Mouse (Mus musculus) lung, embryonic 15.5 days (tissue): ENCODE data around the gene Pde4d. TPM values are rescaled to one million over a fixed set of nuclear protein-coding genes. Genes with fewer than 3 reads are reported as not detected.
A peak's percentile ranks its signal among the peaks of the same experiment; 100 is the strongest.

Experiments used
- ATAC-seq: fragments of 200-750 bp; cut with Nextera tagmentation; 2 replicates; pipeline ENCODE4 v1.8.0; 2017; ENCODE audit warnings: moderate number of reproducible peaks, borderline replicate concordance; ENCODE audit not compliant: low FRiP score, low TSS enrichment; ENCODE audit errors: extremely low read depth
- H3K27ac ChIP-seq: fragments of 300-500 bp; sonication (generic); 2 replicates; pipeline ENCODE4 v1.5.1; 2015; ENCODE audit warnings: moderate library complexity, mild to moderate bottlenecking, inconsistent platforms
- H3K27me3 ChIP-seq: fragments of 300-500 bp; sonication (generic); 2 replicates; pipeline ENCODE4 v1.6.1; 2015; ENCODE audit warnings: inconsistent platforms
- H3K36me3 ChIP-seq: fragments of 300-500 bp; sonication (generic); 2 replicates; pipeline ENCODE4 v1.6.1; 2015; ENCODE audit warnings: inconsistent platforms
- H3K4me1 ChIP-seq: fragments of 300-500 bp; sonication (generic); 2 replicates; pipeline ENCODE4 v1.6.1; 2015; ENCODE audit warnings: inconsistent platforms
- H3K4me2 ChIP-seq: fragments of 300-500 bp; sonication (generic); 2 replicates; pipeline ENCODE4 v1.6.1; 2015; ENCODE audit warnings: inconsistent platforms, mild to moderate bottlenecking, moderate library complexity
- H3K4me3 ChIP-seq: fragments of 300-500 bp; sonication (generic); 2 replicates; pipeline ENCODE4 v1.5.1; 2015; ENCODE audit warnings: mild to moderate bottlenecking, inconsistent platforms
- H3K9ac ChIP-seq: fragments of 300-500 bp; sonication (generic); 2 replicates; pipeline ENCODE4 v1.6.1; 2015; ENCODE audit warnings: inconsistent platforms
- H3K9me3 ChIP-seq: fragments of 300-500 bp; sonication (generic); 2 replicates; pipeline ENCODE4 v1.6.1; 2016; ENCODE audit warnings: inconsistent platforms
- WGBS: fragments of 180-500 bp; shearing (Covaris S2); methylation state at CpG from one replicate; pipeline ENCODE4 v1.1.7; 2015; 5-methylcytosine and 5-hydroxymethylcytosine counted together
- polyA plus RNA-seq: library from polyadenylated mRNA; unstranded; fragments of >200 nt; fragmentation: Nextera tagmentation; extraction: Ambion mirVana; gene quantifications from 2 replicates; pipeline ENCODE4 v1.2.1, GENCODE M21; 2015

The Pde4d gene
- polyA plus RNA-seq, 1 experiment from 2014 or later: 18.2 TPM

DNA sequence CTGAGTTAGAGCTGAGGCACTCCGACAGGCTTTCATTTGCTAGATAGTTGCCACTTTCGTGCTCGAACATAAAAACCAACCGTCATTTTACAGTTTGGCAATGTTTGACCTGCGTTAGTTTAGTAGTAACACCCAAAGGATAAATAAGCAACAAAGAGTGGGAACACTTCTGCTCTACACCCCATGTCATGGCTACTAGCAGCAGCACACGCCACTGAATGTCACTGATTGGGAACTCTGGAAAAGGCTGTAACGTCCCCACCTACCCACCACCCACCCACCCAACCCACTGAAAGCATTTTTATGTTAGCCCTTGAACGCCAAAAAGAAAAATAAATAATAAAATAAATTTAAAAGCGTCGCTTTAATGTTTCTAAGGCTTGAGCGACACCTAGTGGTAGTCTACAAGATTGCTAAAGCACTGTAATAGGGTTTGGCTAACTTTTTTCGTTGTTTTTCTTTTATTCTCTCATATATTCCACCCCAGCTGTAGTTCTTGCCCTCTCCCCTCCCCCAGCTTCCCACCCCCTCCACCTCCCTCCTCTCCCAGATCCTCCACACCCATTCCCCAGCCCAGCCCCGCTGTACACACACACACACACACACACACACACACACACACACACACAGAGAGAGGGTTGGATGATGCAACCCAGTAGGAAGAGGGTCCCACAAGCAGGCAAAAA is 763.2 kb downstream of the Pde4d start:
- no peaks in the 10 kb centered on the region for H3K36me3 ChIP-seq
- H3K27me3 ChIP-seq: no peaks in the 10 kb centered on the region
- ATAC-seq: 0 out of 2 replicates have a peak, but pooled peaks have one; percentile 20
- H3K9me3 ChIP-seq: no peaks in the 10 kb centered on the region
- peak overlapping the region; percentile 23 for H3K4me3 ChIP-seq
- H3K27ac ChIP-seq: no peak overlapping the region
- H3K9ac ChIP-seq: no peak overlapping the region
- 19% methylated on average over 13 of the region's 13 CpGs for WGBS
- H3K4me1 ChIP-seq: peaks cover 19% of the 10 kb centered on the region
- peak overlapping the region; percentile 61 for H3K4me2 ChIP-seq

DNA sequence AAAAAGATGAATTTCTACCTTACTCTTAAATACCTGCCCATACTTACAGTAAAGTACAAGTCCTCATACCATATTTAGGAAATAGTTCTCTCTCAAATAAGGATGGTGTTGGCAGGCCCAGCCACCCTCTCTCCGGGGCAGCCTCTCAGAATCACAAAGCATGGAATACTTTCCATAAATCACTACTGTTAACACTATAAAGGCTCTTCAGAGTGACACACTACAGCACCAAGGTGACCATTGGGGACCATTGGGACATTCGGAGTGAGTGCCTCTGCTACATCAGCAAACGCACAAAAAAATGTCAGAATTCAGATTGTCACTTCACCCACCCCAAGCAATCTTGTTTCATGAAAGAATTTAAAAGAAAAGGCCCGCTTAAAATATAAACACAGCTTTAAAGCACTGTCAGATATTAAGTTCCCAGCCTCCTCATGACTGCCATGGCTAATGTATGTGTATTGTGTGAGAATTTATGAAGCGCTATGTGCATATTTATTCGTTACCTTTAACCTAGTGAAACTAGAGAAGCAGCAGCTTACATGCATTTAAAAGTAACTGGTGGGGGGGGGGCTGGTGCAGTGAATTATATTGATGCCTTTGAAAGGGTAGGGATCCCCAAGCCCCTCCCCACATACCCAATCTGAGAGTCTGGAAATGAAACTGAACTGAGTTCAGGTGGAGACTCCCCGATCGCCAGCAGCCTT is 769.4 kb downstream of the Pde4d start:
- H3K4me1 ChIP-seq: no peaks in the 10 kb centered on the region
- no peak overlapping the region for H3K9ac ChIP-seq
- H3K27ac ChIP-seq: no peak overlapping the region
- ATAC-seq: no peak
- no peaks in the 10 kb centered on the region for H3K9me3 ChIP-seq
- H3K4me3 ChIP-seq: no peak overlapping the region
- H3K4me2 ChIP-seq: no peak overlapping the region
- no peaks in the 10 kb centered on the region for H3K27me3 ChIP-seq
- 49% methylated on average over 8 of the region's 8 CpGs for WGBS
- H3K36me3 ChIP-seq: no peaks in the 10 kb centered on the region

DNA sequence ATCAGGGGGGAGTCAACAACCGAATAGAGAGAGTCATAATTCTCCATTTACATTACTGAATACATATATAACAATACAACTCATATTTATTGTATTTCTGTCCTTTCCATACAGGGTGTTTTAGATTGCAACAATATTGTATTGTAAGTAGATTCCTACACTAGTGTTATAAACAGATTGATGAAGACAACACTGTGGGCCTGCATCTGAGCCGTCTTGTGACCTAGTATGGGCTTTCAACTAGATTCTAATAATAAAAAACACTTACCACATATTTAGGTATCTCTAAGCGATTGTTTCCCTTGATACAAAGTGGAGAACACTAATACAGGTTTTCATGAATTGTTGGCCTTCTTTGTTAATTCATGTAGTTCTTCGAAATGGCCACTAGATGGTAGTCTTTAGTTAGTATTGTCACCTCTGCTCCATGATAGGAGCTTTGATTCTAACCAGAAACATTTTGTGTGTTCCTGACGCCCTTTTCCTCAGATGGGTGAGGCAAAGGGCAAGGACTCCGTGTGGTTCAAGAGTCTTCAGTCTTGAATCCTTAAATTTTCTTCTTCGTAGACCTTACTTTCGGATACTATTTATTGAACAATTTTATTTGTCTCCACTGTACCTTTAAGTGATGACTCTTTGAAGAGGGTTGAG is 779.3 kb downstream of the Pde4d start:
- no peaks in the 10 kb centered on the region for H3K27me3 ChIP-seq
- peak; percentile 69; the same call in 1 of the 2 replicates for ATAC-seq
- 15% methylated on average over 8 of the region's 8 CpGs for WGBS
- peak overlapping the region; percentile 29 for H3K4me3 ChIP-seq
- no peak overlapping the region for H3K27ac ChIP-seq
- H3K9me3 ChIP-seq: no peaks in the 10 kb centered on the region
- H3K4me1 ChIP-seq: peaks cover 16% of the 10 kb centered on the region
- peak overlapping the region; percentile 58 for H3K4me2 ChIP-seq
- H3K36me3 ChIP-seq: no peaks in the 10 kb centered on the region
- no peak overlapping the region for H3K9ac ChIP-seq

DNA sequence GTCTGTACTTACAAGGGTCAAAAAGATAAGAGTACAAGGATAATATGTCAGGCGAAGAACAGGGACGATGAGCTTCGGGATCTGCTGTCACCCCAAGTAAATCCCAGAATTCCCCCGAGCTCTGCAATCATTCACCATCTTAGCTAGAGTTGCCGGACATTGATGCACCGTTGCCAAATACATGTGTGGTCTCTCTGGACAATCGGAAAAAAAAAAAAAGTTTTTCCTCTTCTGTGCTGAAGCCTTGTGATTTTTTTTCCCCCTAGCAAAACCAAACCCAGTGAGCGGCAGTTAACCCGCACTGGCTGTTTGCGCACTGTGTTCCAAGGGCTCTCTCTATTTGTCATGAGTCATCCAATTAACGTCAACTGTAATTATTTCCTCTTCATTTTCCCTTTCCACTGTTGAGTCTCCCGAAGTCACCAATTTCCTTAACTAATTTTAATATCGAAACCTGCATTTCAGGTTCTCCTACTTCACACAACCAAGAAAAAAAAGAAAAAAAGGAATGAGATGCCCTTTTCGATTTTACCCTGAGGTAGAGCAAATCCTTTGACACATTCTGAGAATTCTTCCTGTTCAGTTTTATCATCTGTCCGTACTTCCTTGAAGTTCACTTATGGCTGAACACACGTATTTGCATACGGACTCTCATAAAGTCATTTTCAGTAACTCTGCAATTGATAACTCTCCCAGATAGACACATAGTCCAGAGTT is 780.0 kb downstream of the Pde4d start:
- H3K9ac ChIP-seq: no peak overlapping the region
- no peaks in the 10 kb centered on the region for H3K9me3 ChIP-seq
- H3K27ac ChIP-seq: peak overlapping the region; percentile 5; the same call in 1 of the 2 replicates
- H3K4me2 ChIP-seq: peak overlapping the region; percentile 58
- H3K4me1 ChIP-seq: peaks cover 16% of the 10 kb centered on the region
- peak; percentile 52; the same call in 1 of the 2 replicates for ATAC-seq
- WGBS: 15% methylated on average over 17 of the region's 17 CpGs
- peak overlapping the region; percentile 29 for H3K4me3 ChIP-seq
- H3K36me3 ChIP-seq: no peaks in the 10 kb centered on the region
- H3K27me3 ChIP-seq: no peaks in the 10 kb centered on the region

DNA sequence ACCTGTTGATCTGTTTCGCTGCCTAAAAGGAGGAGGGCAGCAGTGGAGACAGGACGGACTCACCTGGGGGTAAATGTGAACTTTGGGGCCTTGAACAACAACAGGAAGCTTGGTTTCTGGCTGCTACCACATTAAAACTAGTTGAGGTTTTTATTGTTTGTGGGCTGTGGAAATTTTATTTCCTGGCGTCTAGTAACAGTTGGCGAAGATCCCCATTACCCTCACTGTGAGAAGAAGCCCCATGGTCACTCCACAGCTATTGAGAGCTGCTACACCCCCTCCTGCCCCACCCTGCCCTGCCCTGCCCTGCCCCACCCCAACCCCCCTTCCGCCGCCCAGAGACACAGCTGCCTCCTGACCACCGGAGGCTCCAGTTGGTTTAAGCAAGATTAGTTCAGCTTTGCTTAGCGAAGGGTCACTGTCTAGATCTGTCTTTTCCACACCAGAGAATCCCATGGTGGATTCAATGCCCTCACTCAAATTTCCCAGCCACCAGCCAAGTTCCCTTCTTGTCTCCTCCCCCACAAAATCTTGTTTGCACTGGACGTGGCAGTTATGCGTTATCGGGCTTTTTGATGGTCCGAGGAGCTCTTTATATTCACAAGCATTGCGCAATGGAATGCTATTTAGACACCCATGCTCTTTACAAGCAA is 780.7 kb downstream of the Pde4d start:
- Histone ChIP-seq H3K9me3 (no peaks in the 10 kb centered on the region), H3K4me2 (peak overlapping the region; percentile 58), H3K27me3 (no peaks in the 10 kb centered on the region), H3K4me1 (peaks cover 16% of the 10 kb centered on the region), H3K4me3 (no peak overlapping the region), H3K9ac (no peak overlapping the region), H3K36me3 (no peaks in the 10 kb centered on the region), H3K27ac (peak overlapping the region; percentile 5; the same call in 1 of the 2 replicates)
- 43% methylated on average over 13 of the region's 13 CpGs for WGBS
- ATAC-seq: peak; percentile 33; the same call in 1 of the 2 replicates

DNA sequence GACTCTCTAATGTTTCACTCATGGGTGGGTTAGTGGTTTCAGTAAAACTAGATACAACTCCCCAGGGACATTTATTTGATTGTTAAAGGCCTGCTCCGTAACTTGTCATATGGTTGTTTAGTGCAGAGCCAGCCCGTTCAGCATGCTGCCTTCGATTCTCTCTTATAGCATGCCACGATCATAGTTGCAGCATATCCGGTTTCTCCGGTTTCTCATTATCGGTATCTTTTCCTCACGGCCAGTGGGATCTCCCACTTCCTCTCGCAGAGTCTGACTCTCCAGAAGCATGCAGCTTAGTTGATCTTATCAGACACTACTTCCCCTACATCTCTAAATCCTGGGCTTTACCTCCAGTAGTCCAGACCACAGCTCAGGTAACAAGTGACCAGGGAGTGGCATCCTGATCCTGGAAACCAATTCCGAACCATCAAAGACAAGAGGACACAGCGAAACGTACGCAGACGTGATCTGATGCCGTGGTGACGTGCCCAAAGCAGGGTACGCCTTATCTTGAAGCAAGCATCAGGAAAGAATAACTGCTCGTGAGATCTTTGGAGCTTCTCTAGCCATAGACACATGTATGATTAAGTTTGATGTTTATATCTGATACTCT is 782.2 kb downstream of the Pde4d start:
- no peak; the same call in 1 of the 2 replicates for ATAC-seq
- 54% methylated on average over 18 of the region's 18 CpGs for WGBS
- peak overlapping the region; percentile 22 for H3K27ac ChIP-seq

DNA sequence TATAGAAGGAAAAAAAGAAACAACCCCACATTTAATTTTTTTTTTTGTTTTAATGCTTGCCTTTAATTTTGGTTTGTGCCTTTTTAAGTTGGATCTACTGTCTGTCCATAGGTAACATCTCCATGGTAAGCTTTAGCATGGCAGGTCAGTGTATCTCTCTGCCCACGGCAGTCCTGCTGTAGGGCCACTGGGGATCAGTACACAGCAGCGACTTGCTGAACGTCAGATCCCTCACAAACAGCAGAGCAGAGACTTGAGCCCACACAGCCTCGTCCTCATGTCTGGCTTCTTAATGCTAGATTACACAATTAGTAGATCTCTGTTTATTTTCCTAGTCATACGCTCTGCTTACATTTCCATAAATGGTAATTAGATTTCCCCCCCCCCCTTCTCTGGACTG is 782.8 kb downstream of the Pde4d start:
- Histone ChIP-seq H3K27me3 (no peaks in the 10 kb centered on the region), H3K27ac (peak overlapping the region; percentile 51; the same call in 1 of the 2 replicates), H3K9me3 (no peaks in the 10 kb centered on the region), H3K4me3 (no peak overlapping the region), H3K36me3 (no peaks in the 10 kb centered on the region), H3K9ac (no peak overlapping the region), H3K4me2 (peak overlapping the region; percentile 13; the same call in 1 of the 2 replicates), H3K4me1 (peaks cover 19% of the 10 kb centered on the region)
- no peak for ATAC-seq
- 45% methylated on average over 5 of the region's 5 CpGs for whole genome bisulfite sequencing

More for the DNA sequence above, 782.2 kb downstream of the Pde4d start:
- H3K4me1 ChIP-seq: peaks cover 19% of the 10 kb centered on the region
- no peak overlapping the region for H3K9ac ChIP-seq
- peak overlapping the region; percentile 13; the same call in 1 of the 2 replicates for H3K4me2 ChIP-seq
- no peaks in the 10 kb centered on the region for H3K36me3 ChIP-seq
- no peak overlapping the region for H3K4me3 ChIP-seq
- H3K9me3 ChIP-seq: no peaks in the 10 kb centered on the region
- H3K27me3 ChIP-seq: no peaks in the 10 kb centered on the region

DNA sequence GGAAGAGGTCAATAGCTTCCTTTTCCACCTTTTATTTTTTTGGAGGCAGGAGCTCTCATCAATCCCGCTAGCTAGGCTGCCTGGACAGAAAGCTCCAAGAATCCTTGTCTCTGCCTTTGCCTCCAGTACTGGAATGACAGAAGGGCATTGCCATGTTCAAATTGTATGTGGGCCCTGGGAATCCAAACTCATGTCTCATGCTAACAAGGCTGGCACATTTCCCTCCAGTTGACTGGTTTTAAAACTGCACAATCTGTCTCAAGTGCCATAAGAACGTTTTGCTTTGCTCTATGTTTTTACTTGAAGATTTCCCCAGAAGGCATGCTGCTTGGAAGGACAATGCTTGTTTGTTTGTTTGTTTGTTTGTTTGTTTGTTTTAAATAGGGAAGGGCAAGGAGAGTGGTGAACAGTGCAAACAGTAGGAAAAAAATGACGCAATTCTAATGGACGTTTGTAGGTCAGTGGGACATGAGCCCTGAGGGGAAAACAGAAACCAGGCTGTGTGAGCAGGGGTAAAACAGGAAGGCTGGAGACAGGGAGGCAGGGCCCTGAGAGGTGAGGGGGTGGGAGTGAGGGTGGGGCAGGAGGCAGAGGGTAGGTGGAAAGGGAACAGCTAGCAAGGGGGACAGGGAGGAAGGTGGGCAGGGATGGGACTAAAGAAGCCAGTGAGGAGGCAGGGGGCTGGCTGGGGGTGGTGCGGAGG is 784.3 kb downstream of the Pde4d start:
- Histone ChIP-seq H3K9ac (no peak overlapping the region), H3K9me3 (no peaks in the 10 kb centered on the region), H3K4me2 (no peak overlapping the region), H3K4me1 (peaks cover 22% of the 10 kb centered on the region), H3K27me3 (no peaks in the 10 kb centered on the region), H3K4me3 (no peak overlapping the region), H3K36me3 (no peaks in the 10 kb centered on the region), H3K27ac (peak overlapping the region; percentile 34; the same call in 1 of the 2 replicates)
- WGBS: 48% methylated on average over 5 of the region's 5 CpGs
- no peak for ATAC-seq

DNA sequence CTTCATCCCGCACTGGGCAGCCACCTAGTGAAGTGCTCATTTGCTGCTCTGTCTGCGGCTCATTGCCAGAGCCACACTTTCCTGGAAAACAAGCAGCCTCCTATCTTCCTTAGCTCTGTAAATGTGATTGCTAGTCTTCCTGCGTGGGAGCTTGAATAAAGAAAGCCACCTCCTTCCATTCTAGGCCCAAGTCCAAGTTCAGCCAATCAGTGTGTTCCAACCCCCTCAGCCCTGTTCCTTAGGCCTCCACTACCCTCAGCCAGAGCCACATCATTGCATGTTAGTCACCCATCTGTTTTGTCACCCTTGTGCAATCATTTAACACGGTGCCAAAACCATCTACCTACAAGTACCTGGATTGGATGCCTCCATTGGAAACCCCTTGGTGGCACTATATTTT is 786.3 kb downstream of the Pde4d start:
- Histone ChIP-seq H3K9me3 (no peaks in the 10 kb centered on the region), H3K4me1 (peaks cover 6% of the 10 kb centered on the region; the same call in 1 of the 2 replicates), H3K9ac (no peak overlapping the region), H3K4me3 (no peak overlapping the region), H3K4me2 (no peak overlapping the region), H3K27ac (no peak overlapping the region), H3K36me3 (no peaks in the 10 kb centered on the region), H3K27me3 (no peaks in the 10 kb centered on the region)
- WGBS: 65% methylated on average over 4 of the region's 4 CpGs
- no peak for ATAC-seq

DNA sequence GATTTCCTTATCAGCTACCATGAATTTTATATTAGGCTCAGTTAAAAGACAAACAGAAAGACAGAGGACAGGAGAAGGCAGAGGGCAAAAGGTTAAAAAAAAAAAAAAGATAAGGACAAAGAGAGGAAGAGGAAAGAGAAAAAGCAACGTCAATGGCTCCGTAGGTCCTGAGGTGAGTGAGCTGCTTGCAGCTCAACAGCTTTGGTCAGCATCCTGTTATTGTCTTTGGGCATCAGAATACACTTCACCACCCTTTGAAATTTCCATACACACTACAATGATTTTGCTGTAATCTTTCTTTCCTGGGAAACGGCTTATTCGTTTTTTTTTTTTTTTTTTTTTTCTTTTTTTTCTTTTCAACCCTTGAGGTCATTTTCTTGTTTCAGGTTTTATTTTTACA is 788.9 kb downstream of the Pde4d start:
- H3K9me3 ChIP-seq: no peaks in the 10 kb centered on the region
- ATAC-seq: no peak
- H3K4me3 ChIP-seq: no peak overlapping the region
- no peaks in the 10 kb centered on the region for H3K27me3 ChIP-seq
- H3K27ac ChIP-seq: peak overlapping the region; percentile 75
- no peak overlapping the region; the same call in 1 of the 2 replicates for H3K4me2 ChIP-seq
- no peak overlapping the region for H3K9ac ChIP-seq
- WGBS: 51% methylated on average over 4 of the region's 4 CpGs
- 0 out of 2 replicates have a peak, but pooled peaks cover 6% of the 10 kb centered on the region for H3K4me1 ChIP-seq
- no peaks in the 10 kb centered on the region for H3K36me3 ChIP-seq
